Mouse (Mus musculus) intestine, embryonic 16.5 days (tissue): Measurements from ENCODE around the gene Lmo4. TPM values are rescaled to one million over a fixed set of nuclear protein-coding genes. Genes with fewer than 3 reads are reported as not detected.

Experiments used
- ATAC-seq: fragments of 200-750 bp; cut with Nextera tagmentation; 2 replicates; pipeline ENCODE4 v1.8.0; 2017; ENCODE audit warnings: moderate TSS enrichment, moderate library complexity
- H3K27ac ChIP-seq: fragments of 300-500 bp; sonication (generic); 2 replicates; pipeline ENCODE4 v1.5.1; 2014; ENCODE audit warnings: mild to moderate bottlenecking, low read length
- H3K27me3 ChIP-seq: fragments of 300-500 bp; sonication (generic); replicated peaks from 2 replicates; pipeline ENCODE4 v1.6.1; 2014; ENCODE audit warnings: low read length, control low read depth, mixed read lengths; ENCODE audit not compliant: control insufficient read depth, insufficient read depth
- H3K36me3 ChIP-seq: fragments of 300-500 bp; sonication (generic); 2 replicates; pipeline ENCODE4 v1.6.1; 2014; ENCODE audit warnings: low read length, control low read depth; ENCODE audit not compliant: control insufficient read depth, insufficient read depth
- H3K4me1 ChIP-seq: fragments of 300-500 bp; sonication (generic); 2 replicates; pipeline ENCODE4 v1.6.1; 2014; ENCODE audit warnings: low read length, control low read depth, mixed read lengths; ENCODE audit not compliant: control insufficient read depth, insufficient read depth
- H3K4me2 ChIP-seq: fragments of 300-500 bp; sonication (generic); 2 replicates; pipeline ENCODE4 v1.6.1; 2014; ENCODE audit warnings: low read depth, low read length, control low read depth
- H3K4me3 ChIP-seq: fragments of 300-500 bp; sonication (generic); 2 replicates; pipeline ENCODE4 v1.5.1; 2014; ENCODE audit warnings: mild to moderate bottlenecking, low read length
- H3K9ac ChIP-seq: fragments of 300-500 bp; sonication (generic); 2 replicates; pipeline ENCODE4 v1.6.1; 2014; ENCODE audit warnings: low read depth, low read length
- H3K9me3 ChIP-seq: fragments of 300-500 bp; sonication (generic); 2 replicates; pipeline ENCODE4 v1.6.1; 2016; ENCODE audit warnings: low read length, control low read depth; ENCODE audit not compliant: control insufficient read depth
- WGBS: fragments of 180-500 bp; shearing (Covaris S2); extraction: QIAGEN DNeasy Blood & Tissue Kit; methylation state at CpG from one replicate; pipeline ENCODE4 v1.1.7; 2014; 5-methylcytosine and 5-hydroxymethylcytosine counted together
- polyA plus RNA-seq: library from polyadenylated mRNA; unstranded; fragments of >200 nt; fragmentation: Nextera tagmentation; extraction: Ambion mirVana; gene quantifications from 2 replicates; pipeline ENCODE4 v1.2.1, GENCODE M21; 2015

Lmo4 gene
- polyA plus RNA-seq = 49.5 and 57.2 TPM in 2 replicates

GRCm38 (mm10) chr3:144204413-144205311 lies at the start of gene Lmo4:
Gene Lmo4 (minus strand): TSS chr3:144205220.
- WGBS = under 1% methylated on average over 61 of the region's 76 CpGs
- Histone ChIP-seq H3K27ac (peak within 1 kb of the TSS; percentile 99), H3K4me3 (peak within 1 kb of the TSS; percentile 80), H3K9ac (peak within 1 kb of the TSS; percentile 90), H3K27me3 (no peaks in the 10 kb centered on the region), H3K4me2 (peak within 1 kb of the TSS; percentile 89), H3K4me1 (peaks cover 13% of the 10 kb centered on the region), H3K9me3 (no peaks in the 10 kb centered on the region), H3K36me3 (no peaks in the 10 kb centered on the region)
- peak; percentile 79 for ATAC-seq

DNA sequence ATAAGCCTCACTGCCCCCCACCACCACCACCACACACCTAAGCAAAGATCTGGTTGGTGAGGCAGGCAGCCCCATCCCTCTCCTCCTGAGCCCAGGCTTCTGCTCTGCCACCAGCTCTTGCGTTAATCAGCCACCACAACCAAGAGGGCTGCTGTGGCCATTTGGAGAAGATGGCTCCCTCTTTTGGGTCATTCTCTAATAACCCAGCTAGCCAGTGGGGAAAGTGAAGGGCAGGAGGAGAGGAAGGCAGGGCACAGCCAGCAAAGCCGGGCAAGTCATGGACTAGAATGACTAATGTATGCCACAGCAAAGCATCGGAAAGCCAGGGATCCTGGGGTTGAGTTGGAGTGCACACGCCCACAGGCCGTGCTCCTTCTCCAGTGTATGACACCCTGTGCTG lies 49.3 kb upstream of the Lmo4 start:
- WGBS = 86% methylated on average over 5 of the region's 5 CpGs
- ATAC-seq = no peak
- no peaks in the 10 kb centered on the region for H3K36me3 ChIP-seq
- no peak overlapping the region for H3K4me3 ChIP-seq
- no peaks in the 10 kb centered on the region for H3K27me3 ChIP-seq
- no peak overlapping the region for H3K9ac ChIP-seq
- H3K4me2 ChIP-seq = no peak overlapping the region
- H3K9me3 ChIP-seq = no peaks in the 10 kb centered on the region
- H3K27ac ChIP-seq = no peak overlapping the region
- peaks cover 5% of the 10 kb centered on the region; the same call in 1 of the 2 replicates for H3K4me1 ChIP-seq

DNA sequence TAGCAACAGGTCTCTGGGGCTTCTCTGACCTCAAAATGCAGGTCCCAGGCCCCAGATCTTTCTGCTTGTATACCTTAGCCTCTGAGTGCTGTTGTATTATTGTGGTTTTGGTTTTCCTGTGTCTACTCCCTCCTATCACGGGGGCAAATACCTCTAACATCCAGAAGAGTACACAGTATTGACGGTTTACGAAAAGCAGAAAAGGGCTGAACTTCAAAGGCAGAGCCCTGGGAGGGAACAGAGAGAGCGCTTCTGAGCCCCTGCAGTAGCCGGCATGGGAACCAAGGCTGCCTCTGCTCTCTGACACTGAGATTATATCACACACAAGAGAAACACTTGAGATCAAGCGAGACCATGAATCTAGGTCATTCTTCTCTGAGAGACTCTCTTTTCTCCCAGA lies 48.0 kb upstream of the Lmo4 start:
- Histone ChIP-seq H3K36me3 (no peaks in the 10 kb centered on the region), H3K4me2 (no peak overlapping the region), H3K9me3 (no peaks in the 10 kb centered on the region), H3K27me3 (no peaks in the 10 kb centered on the region), H3K9ac (no peak overlapping the region), H3K4me3 (no peak overlapping the region), H3K27ac (no peak overlapping the region), H3K4me1 (peaks cover 5% of the 10 kb centered on the region; the same call in 1 of the 2 replicates)
- WGBS = 56% methylated on average over 6 of the region's 6 CpGs
- no peak for ATAC-seq

GRCm38 (mm10) chr3:144252109-144252508 lies 47.1 kb upstream of the Lmo4 start:
- H3K9me3 ChIP-seq = no peaks in the 10 kb centered on the region
- peaks cover 5% of the 10 kb centered on the region; the same call in 1 of the 2 replicates for H3K4me1 ChIP-seq
- H3K36me3 ChIP-seq = no peaks in the 10 kb centered on the region
- H3K9ac ChIP-seq = no peak overlapping the region
- no peak for ATAC-seq
- no peak overlapping the region for H3K27ac ChIP-seq
- no peak overlapping the region for H3K4me2 ChIP-seq
- H3K4me3 ChIP-seq = no peak overlapping the region
- H3K27me3 ChIP-seq = no peaks in the 10 kb centered on the region
- 79% methylated on average over 4 of the region's 4 CpGs for WGBS

DNA sequence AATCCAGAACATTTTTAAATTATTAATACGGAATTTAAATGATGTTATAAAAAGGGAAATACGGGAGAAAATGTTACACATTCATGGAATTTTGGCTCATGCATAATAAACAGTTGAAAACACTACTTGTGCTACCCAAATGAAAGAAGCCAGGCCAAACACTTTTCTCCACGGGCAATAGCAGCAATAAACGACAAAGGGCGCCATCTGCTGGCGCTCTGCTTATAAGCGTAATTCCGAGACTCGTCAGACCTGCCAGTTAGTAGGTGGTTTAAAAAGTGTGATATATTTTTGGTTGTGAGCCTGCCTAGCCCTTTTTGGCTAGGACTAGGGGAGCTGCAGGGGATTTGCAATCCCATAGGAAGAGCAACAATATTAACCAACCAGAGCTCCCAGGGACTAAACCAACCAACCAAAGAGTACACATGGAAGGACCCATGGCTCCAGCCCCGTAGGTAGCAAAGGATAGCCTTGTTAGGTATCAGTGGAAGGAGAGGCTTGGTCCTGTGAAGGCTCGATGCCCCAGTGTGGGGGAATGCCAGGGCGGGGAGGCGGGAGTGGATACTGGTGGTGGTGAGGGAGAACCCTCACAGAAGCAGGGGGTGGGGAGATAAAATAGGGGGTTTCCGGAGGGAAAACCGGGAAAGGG lies 37.1 kb upstream of the Lmo4 start:
- Histone ChIP-seq H3K4me1 (no peaks in the 10 kb centered on the region), H3K9me3 (no peaks in the 10 kb centered on the region), H3K9ac (no peak overlapping the region), H3K4me2 (no peak overlapping the region), H3K36me3 (no peaks in the 10 kb centered on the region), H3K27me3 (no peaks in the 10 kb centered on the region), H3K27ac (no peak overlapping the region), H3K4me3 (no peak overlapping the region)
- WGBS = 27% methylated on average over 15 of the region's 15 CpGs
- ATAC-seq = 0 out of 2 replicates have a peak, but pooled peaks have one; percentile 28

DNA sequence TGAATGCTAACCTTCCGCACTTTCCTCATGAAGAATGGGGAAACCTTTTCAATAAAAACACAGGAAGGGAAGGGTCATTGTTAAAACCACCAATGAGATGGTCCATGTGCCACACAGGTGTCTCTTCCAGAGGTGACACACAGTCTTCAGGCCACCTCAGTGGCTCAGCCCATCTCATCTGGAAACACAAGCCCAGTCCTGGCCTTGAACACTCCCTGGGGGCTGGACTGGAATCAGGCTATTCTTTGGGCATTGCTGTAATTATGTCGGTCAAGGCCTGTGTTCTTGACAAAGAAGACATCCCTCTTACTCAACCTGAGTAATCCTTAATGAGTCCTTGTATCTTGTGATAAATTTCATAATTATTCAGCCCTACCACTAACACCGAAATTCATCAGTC lies 36.1 kb upstream of the Lmo4 start:
- H3K27me3 ChIP-seq = no peaks in the 10 kb centered on the region
- H3K27ac ChIP-seq = no peak overlapping the region
- no peak overlapping the region for H3K9ac ChIP-seq
- no peak overlapping the region for H3K4me3 ChIP-seq
- H3K4me2 ChIP-seq = no peak overlapping the region
- WGBS = 88% methylated on average over 3 of the region's 3 CpGs
- no peaks in the 10 kb centered on the region for H3K4me1 ChIP-seq
- no peak for ATAC-seq
- H3K36me3 ChIP-seq = no peaks in the 10 kb centered on the region
- no peaks in the 10 kb centered on the region for H3K9me3 ChIP-seq

DNA sequence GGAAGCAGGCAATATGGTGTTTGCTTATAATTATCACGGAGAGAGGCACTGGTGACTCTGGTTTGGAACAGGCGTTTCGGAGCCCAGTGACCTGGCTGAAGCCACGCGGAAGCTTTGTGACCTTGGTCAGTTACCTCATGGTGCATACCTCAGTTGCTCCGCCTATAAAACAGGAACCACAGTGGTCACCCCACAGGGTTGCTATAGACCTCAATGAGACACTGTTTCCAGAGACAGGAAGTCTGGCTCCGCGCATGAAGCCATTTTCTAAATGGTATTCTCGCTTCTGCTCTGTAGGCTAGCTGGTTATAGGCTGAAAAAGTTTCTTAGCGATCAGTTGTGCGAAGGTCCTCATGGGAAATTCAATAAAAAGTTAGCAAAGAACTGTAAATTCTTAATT lies 33.5 kb upstream of the Lmo4 start:
- H3K27me3 ChIP-seq = no peaks in the 10 kb centered on the region
- H3K4me3 ChIP-seq = no peak overlapping the region
- H3K9me3 ChIP-seq = no peaks in the 10 kb centered on the region
- WGBS = 97% methylated on average over 11 of the region's 11 CpGs
- no peak overlapping the region for H3K9ac ChIP-seq
- H3K36me3 ChIP-seq = no peaks in the 10 kb centered on the region
- ATAC-seq = no peak
- H3K27ac ChIP-seq = no peak overlapping the region
- H3K4me1 ChIP-seq = no peaks in the 10 kb centered on the region
- H3K4me2 ChIP-seq = no peak overlapping the region

DNA sequence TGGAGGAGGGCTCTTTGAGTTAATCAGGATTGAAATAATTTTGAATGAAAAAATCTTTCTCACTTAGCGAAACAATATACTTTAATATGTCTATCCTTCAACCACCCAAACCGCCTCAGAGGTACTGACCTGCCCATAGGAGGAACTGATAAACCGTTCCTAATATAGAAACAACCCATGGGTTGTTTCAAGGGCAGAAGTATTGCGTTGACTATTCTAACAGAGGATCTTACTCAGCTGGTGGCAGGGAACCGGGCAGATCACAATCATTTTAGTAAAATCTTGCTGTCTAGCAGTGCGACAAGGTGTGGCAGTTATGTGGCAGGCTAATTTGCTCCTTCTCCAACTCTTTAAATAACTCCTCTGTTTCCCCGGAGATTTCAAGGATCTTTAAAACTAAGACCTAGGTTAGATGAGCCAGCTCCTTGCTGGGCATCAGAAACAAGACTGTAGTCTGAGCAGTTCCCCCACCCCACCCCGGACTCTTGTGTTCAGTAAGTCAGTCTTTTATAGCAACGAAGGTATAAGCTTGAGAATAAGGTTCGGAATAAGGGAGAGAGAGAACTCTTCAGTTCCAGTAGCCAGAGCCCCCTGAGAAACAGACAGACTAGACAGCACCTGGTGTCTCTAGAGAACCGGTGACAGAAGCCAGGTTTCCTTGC lies 27.5 kb upstream of the Lmo4 start:
- no peaks in the 10 kb centered on the region for H3K27me3 ChIP-seq
- no peaks in the 10 kb centered on the region for H3K36me3 ChIP-seq
- H3K4me1 ChIP-seq = no peaks in the 10 kb centered on the region
- no peak overlapping the region for H3K9ac ChIP-seq
- no peak overlapping the region for H3K4me3 ChIP-seq
- H3K27ac ChIP-seq = no peak overlapping the region
- WGBS = 80% methylated on average over 11 of the region's 11 CpGs
- no peaks in the 10 kb centered on the region for H3K9me3 ChIP-seq
- no peak overlapping the region for H3K4me2 ChIP-seq
- no peak for ATAC-seq

DNA sequence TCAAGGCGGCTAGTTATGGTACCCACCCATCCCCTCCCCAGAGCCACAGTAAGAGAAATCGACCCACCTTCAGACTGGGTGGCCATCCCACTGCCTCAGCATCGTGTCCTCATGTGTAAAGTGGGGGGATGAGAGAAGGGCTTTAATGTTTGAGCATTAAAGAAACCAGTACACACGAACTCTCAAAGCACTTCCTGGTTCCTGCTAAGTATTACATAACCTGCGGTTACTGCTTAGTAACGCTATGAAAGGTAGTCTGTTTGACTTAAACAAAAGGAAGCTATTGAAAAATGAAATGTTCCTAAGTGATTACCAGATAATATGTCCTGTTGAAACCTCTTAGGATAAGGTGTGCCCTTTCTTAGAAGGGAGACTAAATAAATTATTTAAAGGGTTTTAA lies 26.9 kb upstream of the Lmo4 start:
- Histone ChIP-seq H3K9me3 (no peaks in the 10 kb centered on the region), H3K27ac (no peak overlapping the region), H3K4me2 (no peak overlapping the region), H3K4me1 (no peaks in the 10 kb centered on the region), H3K27me3 (no peaks in the 10 kb centered on the region), H3K9ac (no peak overlapping the region), H3K4me3 (no peak overlapping the region), H3K36me3 (no peaks in the 10 kb centered on the region)
- peak; percentile 55; the same call in 1 of the 2 replicates for ATAC-seq
- WGBS = 73% methylated on average over 6 of the region's 6 CpGs
